Mouse (Mus musculus) erythroblast, adult 5-6 weeks (primary cell): ENCODE results near the gene Tmbim4. TPM values are rescaled to one million over a fixed set of nuclear protein-coding genes. Genes with fewer than 3 reads are reported as not detected.

Source experiments
- total RNA-seq, 2 experiments: library from RNA; stranded (forward) in 1 of 2; stranded (reverse) in 1 of 2; fragments of 150-400 nt in 1 of 2; fragments of 200-764, 138-1000 nt in 1 of 2; gene quantifications; 2 replicates each; pipeline versions ENCODE4 v1.2.3 to v1.2.4; 2015 to 2017; ENCODE audit warnings: low replicate concordance in 2 of 2

The Tmbim4 gene
- total RNA-seq, 2 experiments from 2014 or later = 53.2 to 53.4 TPM

Other genes starting within 250 kb of the Tmbim4 start
- 9.4 and 31.7 TPM in 2 replicates for gene Helb, start 88.6 kb upstream of the Tmbim4 start, total RNA-seq (2015; ENCODE audit: low replicate concordance)
- 24.0 and 29.6 TPM in 2 replicates for gene Helb, start 88.6 kb upstream of the Tmbim4 start, total RNA-seq (2017; ENCODE audit: low replicate concordance)
- gene Irak3, start 540 bp downstream of the Tmbim4 start, total RNA-seq (2015; ENCODE audit: low replicate concordance) = 17.3 and 37.1 TPM in 2 replicates
- gene Irak3, start 540 bp downstream of the Tmbim4 start, total RNA-seq (2017; ENCODE audit: low replicate concordance) = 5.7 and 9.2 TPM in 2 replicates
- 14.8 and 17.6 TPM in 2 replicates for gene Llph, start 25.5 kb downstream of the Tmbim4 start, total RNA-seq (2015; ENCODE audit: low replicate concordance)
- gene Llph, start 25.5 kb downstream of the Tmbim4 start, total RNA-seq (2017; ENCODE audit: low replicate concordance) = 15.8 and 27.3 TPM in 2 replicates